16 mouse cellular contexts compared by ENCODE assay signal in genomic region chr16:29679607-29680006, GRCm38 (mm10).
DNase-seq lines count a peak whose midpoint lies in the region.
"Had no signal": no experiment of that assay in that cellular context is flagged by ENCODE, and none has a peak within 500 bp of the region (broad histone marks: within the 10 kb centered on the region; RNA-seq: fewer than 3 reads in every experiment).

No protein-coding gene starts in this region.

- peak; percentile 29 for DNase-seq in heart, postnatal 4 days
- no peak for DNase-seq in heart, adult 8-10 months (ENCODE audit: low spot score)
- DNase-seq in kidney, postnatal 4 days: peak; percentile 33 to 57
- no peak for DNase-seq in kidney, postnatal 36 days
- DNase-seq in ZHBTc4 (ENCODE audit: low read depth, low spot score): peak; percentile 34
- DNase-seq in gastrocnemius, postnatal 4 days (ENCODE audit: low spot score in 2 of 2): no peak
- no peak for DNase-seq in right cerebral cortex, adult 2 months (ENCODE audit: low spot score in 2 of 2)
- DNase-seq: adrenal gland, postnatal 25 days; B cell, adult 2 months; cerebellum, adult 8-10 months; cerebellum, postnatal 36 days; embryo, embryonic 11 days; kidney, adult 2 months; liver, postnatal 0 days; lung, postnatal 10 days; right cerebral cortex, postnatal 14 days had no signal

Comparison
In these comparisons a context has a peak if more than half of its experiments do, and no peak if none do; other contexts are left out.
1. DNase-seq: peak in heart, postnatal 4 days (single experiment), kidney, postnatal 4 days (2 of 2) and ZHBTc4 (single experiment); none in heart, adult 8-10 months (single experiment), kidney, postnatal 36 days (0 of 2), gastrocnemius, postnatal 4 days (0 of 2) and right cerebral cortex, adult 2 months (0 of 2).